Mouse (Mus musculus) MEL (cell line): ENCODE data around the gene Slc2a3. TPM values are rescaled to one million over a fixed set of nuclear protein-coding genes. Genes with fewer than 3 reads are reported as not detected.

Source experiments
- DNase-seq: peaks from one replicate; pipeline ENCODE4 v3.0.0; 2011; ENCODE audit warnings: low read depth, low spot score
- H3K27ac ChIP-seq: 2 replicates; pipeline ENCODE4 v1.5.1; 2012; ENCODE audit warnings: low read depth, mild to moderate bottlenecking, control low read depth, low read length, moderate library complexity; ENCODE audit not compliant: control insufficient read depth
- H3K27me3 ChIP-seq, 2 experiments: fragments of 150-350 bp in 1 of 2; sonication (generic) in 1 of 2; 2 replicates each; pipeline ENCODE4 v1.6.1; 2012; ENCODE audit warnings: low read length in 2 of 2, mild to moderate bottlenecking in 2 of 2, improper control_type of control experiment in 1 of 2, moderate library complexity in 1 of 2; ENCODE audit not compliant: insufficient read depth in 2 of 2, control insufficient read depth in 1 of 2
- H3K36me3 ChIP-seq, 2 experiments: 2 replicates each; pipeline ENCODE4 v1.6.1; 2012 to 2014; ENCODE audit warnings: low read length in 2 of 2, improper control_type of control experiment in 1 of 2, inconsistent platforms in 1 of 2, mild to moderate bottlenecking in 1 of 2; ENCODE audit not compliant: insufficient read depth in 2 of 2, control insufficient read depth in 1 of 2
- H3K4me1 ChIP-seq, 2 experiments: fragments of 150-350 bp in 1 of 2; sonication (generic) in 1 of 2; 2 replicates each; pipeline ENCODE4 v1.6.1; 2012; ENCODE audit warnings: low read length in 2 of 2, improper control_type of control experiment in 1 of 2, mild to moderate bottlenecking in 1 of 2; ENCODE audit not compliant: insufficient read depth in 2 of 2, control insufficient read depth in 1 of 2
- H3K4me3 ChIP-seq, 2 experiments: fragments of 150-350 bp in 1 of 2; sonication (generic) in 1 of 2; 2 replicates each; pipeline ENCODE4 v1.5.1; 2012; ENCODE audit warnings: low read depth in 2 of 2, low read length in 2 of 2, mild to moderate bottlenecking in 2 of 2, moderate library complexity in 2 of 2, control low read depth in 1 of 2, improper control_type of control experiment in 1 of 2; ENCODE audit not compliant: control insufficient read depth in 1 of 2, insufficient read depth in 1 of 2
- H3K79me2 ChIP-seq: 2 replicates; pipeline ENCODE4 v1.6.1; 2012; ENCODE audit warnings: mild to moderate bottlenecking, low read length, moderate library complexity; ENCODE audit not compliant: control insufficient read depth, poor library complexity, insufficient read depth
- H3K9ac ChIP-seq: 2 replicates; pipeline ENCODE4 v1.6.1; 2012; ENCODE audit warnings: low read depth, mild to moderate bottlenecking, control low read depth, low read length, moderate library complexity; ENCODE audit not compliant: control insufficient read depth, poor library complexity, severe bottlenecking
- H3K9me3 ChIP-seq: fragments of 150-350 bp; sonication (generic); replicated peaks from 2 replicates; pipeline ENCODE4 v1.6.1; 2012; ENCODE audit warnings: mild to moderate bottlenecking, low read length, improper control_type of control experiment, moderate library complexity; ENCODE audit not compliant: insufficient read depth
- CHD1 ChIP-seq: IDR thresholded peaks from 2 replicates; pipeline ENCODE4 v1.6.1; 2012; ENCODE audit warnings: low read depth, mild to moderate bottlenecking, inconsistent platforms, low read length, improper control_type of control experiment
- CTCF ChIP-seq, 3 experiments: IDR thresholded peaks in 2 of 3; conservative IDR thresholded peaks in 1 of 3; 2 replicates each; pipeline ENCODE4 v1.5.1; 2011 to 2012; ENCODE audit warnings: low read length in 3 of 3, low read depth in 2 of 3, mild to moderate bottlenecking in 2 of 3, improper control_type of control experiment in 1 of 3, inconsistent platforms in 1 of 3, mixed read lengths in 1 of 3, moderate library complexity in 1 of 3; ENCODE audit not compliant: control insufficient read depth in 1 of 3, insufficient read depth in 1 of 3, poor library complexity in 1 of 3, severe bottlenecking in 1 of 3
- E2F4 ChIP-seq: IDR thresholded peaks from 2 replicates; pipeline ENCODE4 v1.6.1; 2011; ENCODE audit warnings: low read depth, low read length, improper control_type of control experiment, borderline replicate concordance
- ETS1 ChIP-seq: IDR thresholded peaks from 2 replicates; pipeline ENCODE4 v1.6.1; 2012; ENCODE audit warnings: low read depth, mild to moderate bottlenecking, inconsistent platforms, low read length, improper control_type of control experiment, moderate library complexity
- GABPA ChIP-seq: IDR thresholded peaks from 2 replicates; pipeline ENCODE4 v1.6.1; 2012; ENCODE audit warnings: low read depth, mild to moderate bottlenecking, inconsistent platforms, low read length, improper control_type of control experiment, moderate library complexity
- MAZ ChIP-seq: IDR thresholded peaks from 2 replicates; pipeline ENCODE4 v1.6.1; 2012; ENCODE audit warnings: low read depth, mild to moderate bottlenecking, inconsistent platforms, low read length, improper control_type of control experiment
- NRF1 ChIP-seq: IDR thresholded peaks from 2 replicates; pipeline ENCODE4 v1.6.1; 2014; ENCODE audit warnings: low read depth, mild to moderate bottlenecking, inconsistent platforms, low read length, improper control_type of control experiment, moderate library complexity; ENCODE audit not compliant: poor library complexity, insufficient read depth, severe bottlenecking
- POLR2AphosphoS5 ChIP-seq: IDR thresholded peaks from 2 replicates; pipeline ENCODE4 v1.6.1; 2012; ENCODE audit warnings: low read depth, borderline replicate concordance, mild to moderate bottlenecking, inconsistent platforms, low read length, moderate library complexity, mixed read lengths
- SMC3 ChIP-seq: IDR thresholded peaks from 2 replicates; pipeline ENCODE4 v1.6.1; 2011; ENCODE audit warnings: low read depth, low read length, improper control_type of control experiment
- TAL1 ChIP-seq: IDR thresholded peaks from 2 replicates; pipeline ENCODE4 v1.6.1; 2012; ENCODE audit warnings: mild to moderate bottlenecking, inconsistent platforms, low read length, moderate library complexity, mixed read lengths
- TCF12 ChIP-seq: IDR thresholded peaks from 2 replicates; pipeline ENCODE4 v1.6.1; 2014; ENCODE audit warnings: low read depth, mild to moderate bottlenecking, inconsistent platforms, low read length, improper control_type of control experiment, moderate library complexity
- UBTF ChIP-seq: IDR thresholded peaks from 2 replicates; pipeline ENCODE4 v1.6.1; 2012; ENCODE audit warnings: low read depth, mild to moderate bottlenecking, inconsistent platforms, low read length, improper control_type of control experiment, moderate library complexity, borderline replicate concordance; ENCODE audit not compliant: insufficient read depth
- USF1 ChIP-seq: IDR thresholded peaks from 2 replicates; pipeline ENCODE4 v1.6.1; 2014; ENCODE audit warnings: low read depth, mild to moderate bottlenecking, inconsistent platforms, low read length, improper control_type of control experiment, moderate library complexity
- USF2 ChIP-seq, 2 experiments: IDR thresholded peaks; 2 replicates each; pipeline ENCODE4 v1.6.1; 2011 to 2012; ENCODE audit warnings: improper control_type of control experiment in 2 of 2, low read length in 2 of 2, borderline replicate concordance in 1 of 2, inconsistent platforms in 1 of 2, low read depth in 1 of 2, mild to moderate bottlenecking in 1 of 2; ENCODE audit not compliant: insufficient read depth in 1 of 2
- ZC3H11A ChIP-seq: IDR thresholded peaks from 2 replicates; pipeline ENCODE4 v1.6.1; 2012; ENCODE audit warnings: low read depth, mild to moderate bottlenecking, inconsistent platforms, low read length, improper control_type of control experiment
- ZKSCAN1 ChIP-seq: IDR thresholded peaks from 2 replicates; pipeline ENCODE4 v1.6.1; 2012; ENCODE audit warnings: low read depth, mild to moderate bottlenecking, inconsistent platforms, low read length, improper control_type of control experiment, moderate library complexity
- ZMIZ1 ChIP-seq: IDR thresholded peaks from 2 replicates; pipeline ENCODE4 v1.6.1; 2012; ENCODE audit warnings: low read depth, mild to moderate bottlenecking, inconsistent platforms, low read length, improper control_type of control experiment, moderate library complexity
- polyA plus RNA-seq, 2 experiments: library from polyadenylated mRNA; stranded (reverse) in 1 of 2; unstranded in 1 of 2; fragments of >175 nt in 1 of 2; fragments of >200 nt in 1 of 2; gene quantifications; 2 replicates each; pipeline versions ENCODE4 v1.2.1 to v1.2.4; 2012; ENCODE audit warnings: low replicate concordance in 2 of 2, low read depth in 1 of 2; ENCODE audit not compliant: insufficient read length in 2 of 2, insufficient read depth in 1 of 2, missing spikeins in 1 of 2
- total RNA-seq: library from RNA; depleted of rRNA; stranded (reverse); fragments of 300-350 nt; gene quantifications from 2 replicates; pipeline ENCODE4 v1.2.3, GENCODE M21; 2012

Gene Slc2a3
- total and polyA plus RNA-seq, 3 experiments: 78.4 to 93.4 TPM; not detected in 1

- H3K79me2 ChIP-seq: no peaks in the 10 kb centered on the region
- no peaks in the 10 kb centered on the region for H3K9me3 ChIP-seq
- no peaks in the 10 kb centered on the region; a peak in 1 of 4 replicates for H3K36me3 ChIP-seq
- no peak overlapping the region for H3K4me3 ChIP-seq
- no peak overlapping the region for H3K27ac ChIP-seq
- no peak overlapping the region for H3K9ac ChIP-seq
- peaks cover 0 to 3% of the 10 kb centered on the region in 2 experiments; a peak in 1 of 4 replicates for H3K4me1 ChIP-seq
- H3K27me3 ChIP-seq: peaks cover 0 to 4% of the 10 kb centered on the region in 2 experiments; a peak in 2 of 4 replicates
- TF ChIP-seq TAL1: no peak
- no peak for TF ChIP-seq POLR2AphosphoS5
- no peak for TF ChIP-seq USF2 (IDR thresholded peaks at IDR 0.05; ENCODE audit: borderline replicate concordance in 1 of 2, insufficient read depth in 1 of 2, low read depth in 1 of 2, low read length in 2 of 2)
- TF ChIP-seq CTCF (IDR thresholded peaks at IDR 0.05 in 2 of 3, conservative IDR thresholded peaks at IDR 0.05 in 1 of 3; ENCODE audit: control insufficient read depth in 1 of 3, insufficient read depth in 1 of 3, low read depth in 2 of 3, low read length in 3 of 3, poor library complexity in 1 of 3, severe bottlenecking in 1 of 3): no peak
- TF ChIP-seq TCF12: no peak
- TF ChIP-seq USF1: no peak
- TF ChIP-seq ZKSCAN1: no peak
- no peak for TF ChIP-seq MAZ
- no peak for TF ChIP-seq SMC3
- no peak for TF ChIP-seq GABPA
- no peak for TF ChIP-seq UBTF
- no peak for TF ChIP-seq ETS1
- no peak for TF ChIP-seq E2F4
- TF ChIP-seq ZMIZ1: no peak
- no peak for TF ChIP-seq NRF1
- DNase-seq: no peak
Measured at GRCm38 (mm10) chr6:122711455-122711854, 90.0 kb downstream of the Slc2a3 start.

DNA sequence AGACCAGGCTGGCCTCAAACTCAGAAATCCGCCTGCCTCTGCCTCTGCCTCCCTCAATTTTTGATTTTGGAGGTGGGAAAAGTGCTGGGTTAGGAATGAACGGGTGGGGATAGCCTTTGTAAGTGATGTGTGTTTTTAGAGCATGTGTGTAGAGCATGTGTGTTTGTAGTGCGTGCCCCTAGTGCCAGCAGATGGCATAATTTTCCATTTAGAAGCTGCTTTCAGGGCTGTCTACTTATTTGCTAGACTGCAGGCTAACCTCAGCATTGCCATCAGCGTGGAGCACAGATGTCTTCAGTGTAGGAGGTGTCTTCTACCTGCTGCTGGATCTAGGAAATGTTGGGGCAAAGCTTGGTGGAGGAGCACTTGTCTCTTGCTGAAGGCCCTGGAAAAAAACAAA lies 92.6 kb downstream of the Slc2a3 start:
- no peak for DNase-seq
- no peak overlapping the region for H3K4me3 ChIP-seq
- TF ChIP-seq ZKSCAN1 (no peak), CHD1 (no peak), SMC3 (peak; percentile 43), ZC3H11A (0 out of 2 replicates have a peak, but pooled peaks have one; percentile 8), CTCF (IDR thresholded peaks at IDR 0.05 in 2 of 3, conservative IDR thresholded peaks at IDR 0.05 in 1 of 3; ENCODE audit: control insufficient read depth in 1 of 3, insufficient read depth in 1 of 3, low read depth in 2 of 3, low read length in 3 of 3, poor library complexity in 1 of 3, severe bottlenecking in 1 of 3) (peak in 1 of 3 experiments; percentile 32; a peak in 2 of 6 replicates)

More for the DNA sequence above, 92.6 kb downstream of the Slc2a3 start:
- peaks cover 3 to 4% of the 10 kb centered on the region in 2 experiments; a peak in 3 of 4 replicates for H3K27me3 ChIP-seq
- H3K9ac ChIP-seq: no peak overlapping the region
- no peaks in the 10 kb centered on the region for H3K9me3 ChIP-seq
- no peaks in the 10 kb centered on the region for H3K79me2 ChIP-seq
- no peak overlapping the region for H3K27ac ChIP-seq
- no peaks in the 10 kb centered on the region for H3K4me1 ChIP-seq
- no peaks in the 10 kb centered on the region for H3K36me3 ChIP-seq
